Mouse (Mus musculus) embryo, embryonic 11.5 days (tissue): Measurements from ENCODE around the gene Arl15.
"Not testable (repeated sequence)": the region's sequence is repeated elsewhere in the genome, so short reads cannot be mapped to it uniquely, and the experiment has no call there.

ENCODE experiments used
- DNase-seq: peaks from one replicate; pipeline ENCODE4 v3.0.0-alpha.2; 2012; ENCODE audit warnings: low read depth, low spot score

Arl15 gene

DNA sequence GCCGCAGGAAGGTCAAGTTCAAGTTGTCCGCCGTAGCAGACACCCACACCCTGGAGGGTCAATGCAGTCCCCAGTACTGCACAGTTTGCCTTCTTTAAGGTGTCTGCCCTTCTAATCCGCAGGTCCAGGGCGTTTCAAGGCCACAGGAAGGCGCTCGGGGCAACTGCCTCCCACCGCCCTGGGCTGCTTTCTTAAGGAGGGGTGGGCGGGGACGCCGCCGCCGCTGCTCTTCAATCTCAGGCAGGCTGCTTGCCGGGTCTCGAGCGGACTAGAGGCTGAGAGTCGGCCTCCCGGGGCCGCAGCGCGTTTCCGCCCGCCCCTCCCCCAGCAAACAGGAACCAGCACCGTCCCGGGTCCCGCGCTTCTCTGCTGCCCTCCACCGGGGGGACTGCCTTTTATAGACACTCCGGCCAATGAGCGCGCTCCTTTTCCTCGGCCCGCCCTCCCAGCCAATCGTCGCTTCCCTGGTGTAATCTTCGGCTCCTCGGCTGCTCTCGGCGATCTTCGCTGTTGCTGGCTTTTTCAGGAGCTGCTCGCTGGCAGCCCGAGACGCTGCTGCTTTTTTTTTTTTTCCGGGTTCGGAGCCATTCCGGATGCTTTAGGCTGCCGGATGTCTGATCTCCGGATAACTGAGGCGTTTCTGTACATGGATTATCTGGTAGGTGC is at the start of gene Arl15:
Arl15 (plus strand) TSS at position 467 of the 666 bp plus-strand sequence.
- DNase-seq = peak; percentile 95

DNA sequence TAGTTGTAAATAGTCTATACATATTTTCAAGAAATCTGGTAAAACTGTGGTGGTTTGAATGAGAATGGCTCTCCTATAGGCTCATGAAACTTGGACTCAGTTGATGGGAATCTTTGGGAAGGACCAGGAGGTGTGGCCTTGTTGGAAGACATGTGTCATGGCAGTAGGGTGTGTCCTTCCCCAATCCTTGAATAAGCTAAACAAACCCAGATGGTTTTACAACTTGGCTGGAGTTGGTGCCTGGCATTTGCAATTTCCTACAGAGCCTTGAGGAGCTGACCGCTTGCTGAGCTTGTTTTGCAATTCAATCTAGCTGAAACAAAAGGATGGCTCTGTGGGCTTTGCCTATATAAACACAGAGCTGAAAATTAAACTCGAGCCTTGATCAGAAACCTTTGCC is 49.0 kb upstream of the Arl15 start:
- no peak for DNase-seq

- no peak for DNase-seq
Observed at GRCm38 (mm10) chr13:113750766-113751165, 43.5 kb upstream of the Arl15 start.

- no peak for DNase-seq
Observed at GRCm38 (mm10) chr13:113754731-113755689, 39.3 kb upstream of the Arl15 start.

- DNase-seq = no peak
Observed at GRCm38 (mm10) chr13:113755779-113756178, 38.5 kb upstream of the Arl15 start.

GRCm38 (mm10) chr13:113761717-113762116 is 32.6 kb upstream of the Arl15 start:
- no peak for DNase-seq

DNA sequence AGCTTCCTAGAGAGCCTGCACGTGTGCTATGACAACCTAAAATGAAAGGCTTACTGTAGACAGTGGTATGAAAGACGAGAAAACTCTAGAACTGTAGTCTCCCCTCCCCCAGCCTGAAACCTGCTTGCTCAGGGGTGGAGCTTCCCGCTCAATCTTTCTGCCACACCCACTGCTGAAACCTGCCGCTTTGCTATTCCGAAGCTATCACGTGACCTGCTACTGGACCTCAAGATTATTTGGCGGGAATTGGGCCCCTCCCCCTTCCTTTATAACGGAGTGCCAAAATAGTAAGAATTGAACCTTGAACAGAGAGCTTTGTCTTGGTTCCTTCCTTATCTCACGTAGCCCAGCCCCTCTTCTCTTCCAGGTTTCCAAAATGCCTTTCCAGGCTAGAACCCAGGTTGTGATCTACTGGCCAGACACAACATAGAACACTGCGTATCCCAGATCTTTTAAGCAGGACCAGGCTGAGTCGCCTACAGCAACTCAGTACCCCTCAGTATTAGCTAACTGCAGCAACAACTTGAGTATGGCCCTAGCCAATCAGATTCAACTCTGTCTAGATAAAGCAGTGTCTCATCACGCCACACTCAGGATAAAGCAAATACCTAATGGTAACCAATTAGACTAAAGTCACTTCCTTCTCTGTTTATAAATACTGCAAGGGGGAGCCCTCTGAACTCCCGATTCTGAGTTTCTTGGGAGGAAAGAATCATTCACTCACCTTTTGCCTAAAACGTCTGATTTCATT is 31.4 kb upstream of the Arl15 start:
- no peak for DNase-seq

DNA sequence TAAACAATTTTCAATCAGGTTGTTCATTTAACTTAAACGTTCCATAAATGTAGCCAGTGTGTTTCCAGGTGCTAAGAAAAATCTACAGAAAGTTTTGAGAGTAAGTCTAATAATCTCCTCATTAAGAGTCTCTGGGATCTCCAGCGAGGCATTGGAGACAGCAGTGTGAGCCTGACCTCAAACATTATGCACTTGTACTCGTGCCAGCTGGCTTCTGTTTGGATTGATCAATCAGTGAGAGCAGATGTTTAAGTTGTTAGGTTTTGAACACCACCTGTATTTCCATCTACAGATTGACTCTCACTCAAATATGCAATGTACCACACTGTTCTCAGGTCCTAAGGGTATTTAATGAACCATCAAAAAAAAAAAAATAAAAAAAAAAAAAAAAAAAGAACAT is 28.9 kb upstream of the Arl15 start:
- no peak for DNase-seq

GRCm38 (mm10) chr13:113769829-113770228 is 24.5 kb upstream of the Arl15 start:
- DNase-seq = no peak

- DNase-seq = no peak
Observed at GRCm38 (mm10) chr13:113770340-113770739, 24.0 kb upstream of the Arl15 start.

DNA sequence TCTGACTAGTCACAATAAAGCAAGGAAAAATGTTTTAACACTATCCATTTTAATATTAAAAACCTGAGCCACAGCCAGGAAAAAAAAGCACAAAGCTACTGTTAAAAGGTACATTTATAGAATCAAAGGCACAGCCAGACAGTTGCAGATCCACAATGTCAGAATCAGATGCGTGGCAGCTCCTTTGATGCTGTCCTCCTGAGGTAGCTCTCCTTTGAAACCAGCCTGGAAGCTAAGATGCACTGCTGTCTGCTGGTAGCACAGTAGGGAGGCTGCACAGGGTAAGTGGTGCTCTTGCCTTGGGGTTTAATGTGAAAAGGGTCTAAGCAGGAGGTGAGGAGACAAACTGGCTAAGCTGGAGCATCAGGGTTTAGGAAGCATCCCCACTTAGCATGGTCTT is 23.0 kb upstream of the Arl15 start:
- DNase-seq = no peak

GRCm38 (mm10) chr13:113774799-113775198 is 19.5 kb upstream of the Arl15 start:
- DNase-seq = no peak

- no peak for DNase-seq
Observed at GRCm38 (mm10) chr13:113775244-113776140, 18.8 kb upstream of the Arl15 start.

GRCm38 (mm10) chr13:113785803-113786202 is 8.5 kb upstream of the Arl15 start:
- no peak for DNase-seq

DNA sequence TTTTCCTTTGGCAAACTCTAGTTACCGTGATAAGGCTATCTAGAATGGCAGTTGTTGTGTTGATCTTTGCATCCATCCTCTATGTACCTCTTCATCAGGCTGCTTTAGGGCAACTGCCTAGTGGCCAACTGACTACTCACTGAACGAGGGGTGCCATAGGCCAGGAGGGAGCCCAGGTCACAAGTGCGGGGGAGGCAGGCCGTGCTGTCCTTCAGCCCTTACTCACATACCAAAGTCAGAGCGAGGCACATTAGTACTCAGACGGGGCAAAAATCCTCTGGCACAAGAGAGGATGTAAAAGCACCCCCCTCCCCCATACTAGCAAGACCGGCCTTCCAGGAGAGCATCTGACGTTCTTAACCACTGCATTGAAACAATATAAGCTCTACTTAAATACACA is 7.2 kb upstream of the Arl15 start:
- no peak for DNase-seq

DNA sequence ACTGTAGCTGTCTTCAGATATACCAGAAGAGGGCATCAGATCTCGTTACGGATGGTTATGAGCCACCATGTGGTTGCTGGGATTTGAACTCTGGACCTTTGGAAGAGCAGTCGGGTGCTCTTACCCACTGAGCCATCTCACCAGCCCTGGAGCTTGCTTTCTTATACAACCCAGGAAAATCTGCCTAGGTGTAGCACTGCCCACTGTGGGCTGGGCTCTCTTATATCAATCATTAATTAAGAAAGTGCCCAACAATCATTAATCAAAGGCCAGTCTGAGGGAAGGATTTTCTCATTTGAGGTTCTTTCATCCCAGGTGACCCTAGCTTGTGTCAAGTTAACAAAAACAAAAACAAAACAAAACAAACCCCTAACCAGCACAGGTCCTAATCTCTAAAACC is 4.3 kb upstream of the Arl15 start:
- DNase-seq = not testable (repeated sequence)

DNA sequence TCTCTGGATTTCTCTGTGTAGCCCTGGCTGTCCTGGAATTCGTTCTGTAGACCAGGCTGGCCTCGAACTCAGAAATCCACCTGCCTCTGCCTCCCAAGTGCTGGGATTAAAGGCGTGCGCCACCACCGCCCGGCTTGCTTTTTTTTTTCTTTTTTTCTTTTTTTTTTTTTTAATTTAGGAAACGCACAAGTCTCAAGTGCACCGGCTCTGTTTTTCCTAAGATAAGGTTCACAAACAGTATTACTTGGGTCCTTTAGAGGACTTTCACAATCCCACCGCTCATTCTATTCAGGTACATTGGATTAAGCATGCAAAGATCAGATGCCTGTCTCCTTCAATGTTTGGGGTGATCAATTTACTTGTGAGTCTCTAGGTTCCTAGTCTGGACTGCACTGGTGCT is 668 bp upstream of the Arl15 start:
- DNase-seq = no peak

- DNase-seq = peak; percentile 27
Observed at GRCm38 (mm10) chr13:113794705-113795655, 675 bp downstream of the Arl15 start.

- DNase-seq = no peak
Observed at GRCm38 (mm10) chr13:113797378-113797777, 3.1 kb downstream of the Arl15 start.

GRCm38 (mm10) chr13:113799361-113799760 is 5.1 kb downstream of the Arl15 start:
- no peak for DNase-seq
